Mouse (Mus musculus): ENCODE data around the gene Olfr665. TPM values are rescaled to one million over a fixed set of nuclear protein-coding genes. Genes with fewer than 3 reads are reported as not detected.
"Not testable (repeated sequence)": the region's sequence is repeated elsewhere in the genome, so short reads cannot be mapped to it uniquely, and the experiment has no call there.

Gene Olfr665
- polyA plus RNA-seq (2014; fragmentation: Nextera tagmentation; extraction: Ambion mirVana) = not detected in 2 replicates

DNA sequence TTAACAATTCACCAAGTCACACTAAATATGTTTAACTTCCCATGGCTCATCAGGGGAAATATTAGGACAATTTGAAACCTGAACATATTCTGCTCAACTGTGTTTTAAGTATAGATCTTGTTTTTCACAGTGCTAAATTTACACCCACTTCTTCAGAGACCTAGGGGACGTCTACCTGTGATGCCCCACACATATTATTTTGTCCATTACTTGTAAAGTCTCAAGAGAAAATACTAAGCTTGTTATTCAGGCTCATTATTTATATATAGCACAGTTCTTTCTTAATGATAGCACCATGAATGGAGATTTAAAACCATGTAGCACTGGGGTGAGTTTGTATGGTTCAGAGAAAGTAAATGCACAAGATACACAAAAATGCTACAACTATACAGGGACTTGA, at the start of gene Olfr665:
TSS of gene Olfr665 (plus strand) at position 301 of the 400 bp plus-strand sequence.
- Histone ChIP-seq H3K4me3 (ENCODE audit: low read depth, low read length) (no peak within 1 kb of the TSS), H3K9me3 (ENCODE audit: control insufficient read depth, low read length) (no peaks in the 10 kb centered on the region), H3K9ac (ENCODE audit: low read length) (no peak within 1 kb of the TSS), H3K4me1 (ENCODE audit: control insufficient read depth, insufficient read depth, low read length) (no peaks in the 10 kb centered on the region), H3K4me2 (no peak within 1 kb of the TSS), H3K27me3 (ENCODE audit: control insufficient read depth, insufficient read depth, low read length) (no peaks in the 10 kb centered on the region), H3K27ac (ENCODE audit: low read depth, low read length) (no peak within 1 kb of the TSS), H3K36me3 (ENCODE audit: control insufficient read depth, insufficient read depth, low read length) (no peaks in the 10 kb centered on the region)
- no peak for DNase-seq (ENCODE audit: low spot score, missing footprints)
- ATAC-seq (ENCODE audit: low FRiP score) = no peak
- WGBS = 58% methylated on average over 1 of the region's 1 CpGs

DNA sequence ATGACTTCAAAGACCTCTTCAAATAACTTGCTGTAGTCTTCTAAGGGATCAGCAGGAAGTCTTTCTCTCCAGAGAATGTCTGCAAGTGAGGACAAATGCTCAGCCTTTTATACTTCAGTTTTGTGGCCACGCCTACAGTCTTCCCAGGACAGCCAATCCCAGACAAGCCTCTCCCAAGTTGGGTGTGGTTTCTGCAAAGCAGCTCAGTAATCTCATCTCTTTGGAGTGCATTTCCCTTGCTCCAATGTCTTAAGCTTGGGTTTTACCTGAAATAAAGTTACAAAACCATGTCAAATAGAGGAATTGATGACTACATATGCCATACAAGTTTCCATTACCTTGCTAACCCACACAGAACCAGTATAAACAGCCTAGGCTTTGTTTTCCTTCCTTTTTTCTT, 35.3 kb upstream of the Olfr665 start, which contains the start of gene Usp17lb:
TSS of gene Usp17lb (minus strand) at position 101 of the 400 bp plus-strand sequence.
- H3K9ac ChIP-seq (ENCODE audit: low read length) = no peak within 1 kb of the TSS
- no peak for DNase-seq (ENCODE audit: low spot score, missing footprints)
- H3K4me3 ChIP-seq (ENCODE audit: low read depth, low read length) = no peak within 1 kb of the TSS
- no peaks in the 10 kb centered on the region for H3K9me3 ChIP-seq (ENCODE audit: control insufficient read depth, low read length)
- no peaks in the 10 kb centered on the region for H3K4me1 ChIP-seq (ENCODE audit: control insufficient read depth, insufficient read depth, low read length)
- ATAC-seq (ENCODE audit: low FRiP score) = no peak
- no peak within 1 kb of the TSS for H3K27ac ChIP-seq (ENCODE audit: low read depth, low read length)
- no peak within 1 kb of the TSS for H3K4me2 ChIP-seq
- no peaks in the 10 kb centered on the region for H3K36me3 ChIP-seq (ENCODE audit: control insufficient read depth, insufficient read depth, low read length)
- WGBS = 71% methylated on average over 1 of the region's 1 CpGs
- H3K27me3 ChIP-seq (ENCODE audit: control insufficient read depth, insufficient read depth, low read length) = no peaks in the 10 kb centered on the region

- Histone ChIP-seq H3K9me3 (ENCODE audit: control insufficient read depth, low read length) (no peaks in the 10 kb centered on the region), H3K4me1 (ENCODE audit: control insufficient read depth, insufficient read depth, low read length) (no peaks in the 10 kb centered on the region), H3K36me3 (ENCODE audit: control insufficient read depth, insufficient read depth, low read length) (no peaks in the 10 kb centered on the region), H3K27ac (ENCODE audit: low read depth, low read length) (no peak overlapping the region), H3K9ac (ENCODE audit: low read length) (no peak overlapping the region), H3K4me2 (no peak overlapping the region), H3K4me3 (ENCODE audit: low read depth, low read length) (no peak overlapping the region), H3K27me3 (ENCODE audit: control insufficient read depth, insufficient read depth, low read length) (no peaks in the 10 kb centered on the region)
- ATAC-seq (ENCODE audit: low FRiP score) (no peak), DNase-seq (ENCODE audit: low spot score, missing footprints) (no peak)
- WGBS = 83% methylated on average over 1 of the region's 1 CpGs
Observed at GRCm38 (mm10) chr7:104843731-104844287, 34.0 kb upstream of the Olfr665 start.

- 64% methylated on average over 2 of the region's 2 CpGs for WGBS
- H3K4me2 ChIP-seq; H3K27ac ChIP-seq (ENCODE audit: low read depth, low read length); H3K4me3 ChIP-seq (ENCODE audit: low read depth, low read length); H3K9me3 ChIP-seq (ENCODE audit: control insufficient read depth, low read length); H3K4me1 ChIP-seq (ENCODE audit: control insufficient read depth, insufficient read depth, low read length); H3K27me3 ChIP-seq (ENCODE audit: control insufficient read depth, insufficient read depth, low read length); ATAC-seq (ENCODE audit: low FRiP score); DNase-seq (ENCODE audit: low spot score, missing footprints); H3K36me3 ChIP-seq (ENCODE audit: control insufficient read depth, insufficient read depth, low read length); H3K9ac ChIP-seq (ENCODE audit: low read length): not testable (repeated sequence)
Observed at GRCm38 (mm10) chr7:104851546-104851945, 26.3 kb upstream of the Olfr665 start.

GRCm38 (mm10) chr7:104855248-104855750, 22.5 kb upstream of the Olfr665 start:
- ATAC-seq (ENCODE audit: low FRiP score) = no peak
- no peaks in the 10 kb centered on the region for H3K27me3 ChIP-seq (ENCODE audit: control insufficient read depth, insufficient read depth, low read length)
- no peak overlapping the region for H3K27ac ChIP-seq (ENCODE audit: low read depth, low read length)
- no peak overlapping the region for H3K4me2 ChIP-seq
- H3K36me3 ChIP-seq (ENCODE audit: control insufficient read depth, insufficient read depth, low read length) = no peaks in the 10 kb centered on the region
- no peak overlapping the region for H3K4me3 ChIP-seq (ENCODE audit: low read depth, low read length)
- H3K4me1 ChIP-seq (ENCODE audit: control insufficient read depth, insufficient read depth, low read length) = no peaks in the 10 kb centered on the region
- no peak for DNase-seq (ENCODE audit: low spot score, missing footprints)
- H3K9ac ChIP-seq (ENCODE audit: low read length) = no peak overlapping the region
- 84% methylated on average over 3 of the region's 3 CpGs for WGBS
- H3K9me3 ChIP-seq (ENCODE audit: control insufficient read depth, low read length) = no peaks in the 10 kb centered on the region

GRCm38 (mm10) chr7:104856709-104857108, 21.1 kb upstream of the Olfr665 start, which contains the start of gene Usp17la:
TSS of gene Usp17la (plus strand) at chr7:104857009.
- not testable (repeated sequence) for DNase-seq (ENCODE audit: low spot score, missing footprints); H3K4me2 ChIP-seq; H3K4me1 ChIP-seq (ENCODE audit: control insufficient read depth, insufficient read depth, low read length); H3K4me3 ChIP-seq (ENCODE audit: low read depth, low read length); H3K27ac ChIP-seq (ENCODE audit: low read depth, low read length); H3K27me3 ChIP-seq (ENCODE audit: control insufficient read depth, insufficient read depth, low read length); H3K9ac ChIP-seq (ENCODE audit: low read length); ATAC-seq (ENCODE audit: low FRiP score); H3K36me3 ChIP-seq (ENCODE audit: control insufficient read depth, insufficient read depth, low read length); H3K9me3 ChIP-seq (ENCODE audit: control insufficient read depth, low read length)
- 74% methylated on average over 2 of the region's 2 CpGs for WGBS

GRCm38 (mm10) chr7:104857683-104858082, 20.1 kb upstream of the Olfr665 start:
- Histone ChIP-seq H3K9me3 (ENCODE audit: control insufficient read depth, low read length) (no peaks in the 10 kb centered on the region), H3K4me1 (ENCODE audit: control insufficient read depth, insufficient read depth, low read length) (no peaks in the 10 kb centered on the region), H3K9ac (ENCODE audit: low read length) (no peak overlapping the region), H3K27me3 (ENCODE audit: control insufficient read depth, insufficient read depth, low read length) (no peaks in the 10 kb centered on the region), H3K4me2 (no peak overlapping the region), H3K27ac (ENCODE audit: low read depth, low read length) (no peak overlapping the region), H3K4me3 (ENCODE audit: low read depth, low read length) (no peak overlapping the region), H3K36me3 (ENCODE audit: control insufficient read depth, insufficient read depth, low read length) (no peaks in the 10 kb centered on the region)
- DNase-seq (ENCODE audit: low spot score, missing footprints) (no peak), ATAC-seq (ENCODE audit: low FRiP score) (no peak)
- 67% methylated on average over 1 of the region's 1 CpGs for WGBS

GRCm38 (mm10) chr7:104861381-104861780, 16.4 kb upstream of the Olfr665 start:
- no peak overlapping the region for H3K9ac ChIP-seq (ENCODE audit: low read length)
- H3K27ac ChIP-seq (ENCODE audit: low read depth, low read length) = no peak overlapping the region
- H3K9me3 ChIP-seq (ENCODE audit: control insufficient read depth, low read length) = no peaks in the 10 kb centered on the region
- ATAC-seq (ENCODE audit: low FRiP score) (no peak), DNase-seq (ENCODE audit: low spot score, missing footprints) (no peak)
- no peak overlapping the region for H3K4me2 ChIP-seq
- no peaks in the 10 kb centered on the region for H3K36me3 ChIP-seq (ENCODE audit: control insufficient read depth, insufficient read depth, low read length)
- no peaks in the 10 kb centered on the region for H3K27me3 ChIP-seq (ENCODE audit: control insufficient read depth, insufficient read depth, low read length)
- H3K4me1 ChIP-seq (ENCODE audit: control insufficient read depth, insufficient read depth, low read length) = no peaks in the 10 kb centered on the region
- WGBS = 85% methylated on average over 3 of the region's 3 CpGs
- no peak overlapping the region for H3K4me3 ChIP-seq (ENCODE audit: low read depth, low read length)

DNA sequence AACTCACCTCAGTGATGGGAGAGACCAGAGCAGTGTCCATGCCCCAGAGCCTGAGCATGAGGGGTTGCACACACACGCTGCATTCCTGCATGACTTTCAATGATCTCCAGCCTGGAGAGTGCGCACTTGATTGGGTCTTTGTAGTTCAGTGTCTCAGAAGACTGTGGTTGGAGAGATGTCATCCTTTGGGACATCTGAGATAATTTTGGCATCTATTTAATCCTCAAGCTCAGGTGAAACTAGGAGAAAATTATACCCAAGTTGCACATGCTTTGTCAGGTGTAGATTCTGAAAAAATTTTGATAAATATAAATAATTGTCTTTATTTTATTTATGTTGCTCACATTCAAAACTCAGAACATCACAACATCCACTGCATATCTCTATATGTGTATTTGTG, 18.0 kb downstream of the Olfr665 start, which contains the start of gene Olfr666:
TSS of gene Olfr666 (minus strand) at position 101 of the 400 bp plus-strand sequence.
- ATAC-seq (ENCODE audit: low FRiP score) (no peak), DNase-seq (ENCODE audit: low spot score, missing footprints) (no peak)
- Histone ChIP-seq H3K4me2 (no peak within 1 kb of the TSS), H3K27ac (ENCODE audit: low read depth, low read length) (no peak within 1 kb of the TSS), H3K36me3 (ENCODE audit: control insufficient read depth, insufficient read depth, low read length) (no peaks in the 10 kb centered on the region), H3K9ac (ENCODE audit: low read length) (no peak within 1 kb of the TSS), H3K9me3 (ENCODE audit: control insufficient read depth, low read length) (no peaks in the 10 kb centered on the region), H3K4me3 (ENCODE audit: low read depth, low read length) (no peak within 1 kb of the TSS), H3K27me3 (ENCODE audit: control insufficient read depth, insufficient read depth, low read length) (no peaks in the 10 kb centered on the region), H3K4me1 (ENCODE audit: control insufficient read depth, insufficient read depth, low read length) (no peaks in the 10 kb centered on the region)
- WGBS = 90% methylated on average over 2 of the region's 2 CpGs

Data from midbrain, embryonic 11.5 days (tissue).